Mouse (Mus musculus) lung, embryonic 15.5 days (tissue): ENCODE data around the gene Lzts3. TPM values are rescaled to one million over a fixed set of nuclear protein-coding genes. Genes with fewer than 3 reads are reported as not detected.

Experiments
- ATAC-seq: fragments of 200-750 bp; cut with Nextera tagmentation; 2 replicates; pipeline ENCODE4 v1.8.0; 2017; ENCODE audit warnings: moderate number of reproducible peaks, borderline replicate concordance; ENCODE audit not compliant: low FRiP score, low TSS enrichment; ENCODE audit errors: extremely low read depth
- H3K27ac ChIP-seq: fragments of 300-500 bp; sonication (generic); 2 replicates; pipeline ENCODE4 v1.5.1; 2015; ENCODE audit warnings: moderate library complexity, mild to moderate bottlenecking, inconsistent platforms
- H3K27me3 ChIP-seq: fragments of 300-500 bp; sonication (generic); 2 replicates; pipeline ENCODE4 v1.6.1; 2015; ENCODE audit warnings: inconsistent platforms
- H3K36me3 ChIP-seq: fragments of 300-500 bp; sonication (generic); 2 replicates; pipeline ENCODE4 v1.6.1; 2015; ENCODE audit warnings: inconsistent platforms
- H3K4me1 ChIP-seq: fragments of 300-500 bp; sonication (generic); 2 replicates; pipeline ENCODE4 v1.6.1; 2015; ENCODE audit warnings: inconsistent platforms
- H3K4me2 ChIP-seq: fragments of 300-500 bp; sonication (generic); 2 replicates; pipeline ENCODE4 v1.6.1; 2015; ENCODE audit warnings: inconsistent platforms, mild to moderate bottlenecking, moderate library complexity
- H3K4me3 ChIP-seq: fragments of 300-500 bp; sonication (generic); 2 replicates; pipeline ENCODE4 v1.5.1; 2015; ENCODE audit warnings: mild to moderate bottlenecking, inconsistent platforms
- H3K9ac ChIP-seq: fragments of 300-500 bp; sonication (generic); 2 replicates; pipeline ENCODE4 v1.6.1; 2015; ENCODE audit warnings: inconsistent platforms
- H3K9me3 ChIP-seq: fragments of 300-500 bp; sonication (generic); 2 replicates; pipeline ENCODE4 v1.6.1; 2016; ENCODE audit warnings: inconsistent platforms
- WGBS: fragments of 180-500 bp; shearing (Covaris S2); methylation state at CpG from one replicate; pipeline ENCODE4 v1.1.7; 2015; 5-methylcytosine and 5-hydroxymethylcytosine counted together
- polyA plus RNA-seq: library from polyadenylated mRNA; unstranded; fragments of >200 nt; fragmentation: Nextera tagmentation; extraction: Ambion mirVana; gene quantifications from 2 replicates; pipeline ENCODE4 v1.2.1, GENCODE M21; 2015

The Lzts3 gene
- polyA plus RNA-seq, 1 experiment from 2014 or later = 3.2 TPM

DNA sequence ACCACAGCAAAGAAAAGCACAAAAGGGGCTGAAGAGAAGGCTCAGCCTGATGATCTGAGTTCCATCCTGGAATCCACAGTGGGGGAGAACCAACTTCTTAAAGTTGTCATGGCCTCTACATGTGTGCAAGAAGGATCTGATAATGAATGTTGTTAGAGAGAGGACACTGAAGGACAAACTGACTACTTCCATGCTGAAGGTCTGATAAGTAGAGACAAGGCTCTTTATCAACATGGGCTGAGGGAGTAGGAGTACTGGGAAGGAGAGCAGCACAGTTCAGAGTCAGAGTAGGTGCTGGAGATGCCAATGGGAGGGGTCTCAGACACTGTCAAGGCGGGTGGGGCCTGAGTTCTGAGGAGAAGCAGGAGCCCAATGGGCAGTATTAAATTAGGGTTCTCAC, 47.0 kb downstream of the Lzts3 start:
- Histone ChIP-seq H3K9me3 (no peaks in the 10 kb centered on the region), H3K27me3 (no peaks in the 10 kb centered on the region), H3K4me2 (no peak overlapping the region), H3K9ac (no peak overlapping the region), H3K4me1 (no peaks in the 10 kb centered on the region), H3K36me3 (peaks cover 44% of the 10 kb centered on the region), H3K4me3 (no peak overlapping the region), H3K27ac (no peak overlapping the region)
- no peak for ATAC-seq
- 89% methylated on average over 1 of the region's 1 CpGs for WGBS

DNA sequence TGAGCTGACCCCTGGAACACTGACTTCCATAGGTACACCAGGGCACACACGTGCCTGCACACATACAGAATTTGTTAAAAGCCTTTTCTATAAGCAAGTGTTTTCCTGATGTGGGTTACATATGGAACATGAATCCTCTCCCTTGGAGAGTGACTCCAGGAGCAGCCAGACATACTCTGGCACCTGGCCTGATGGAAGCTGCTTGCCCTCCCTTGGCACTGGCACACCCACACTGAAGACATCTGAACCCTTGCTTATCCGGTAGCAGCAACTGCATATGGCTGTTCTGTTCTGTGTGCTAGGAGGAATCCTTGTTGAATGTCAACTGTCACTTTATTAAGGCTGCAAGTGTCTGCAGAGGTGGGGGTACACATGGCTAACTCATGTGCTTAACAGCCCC, 51.6 kb downstream of the Lzts3 start:
- H3K9ac ChIP-seq = no peak overlapping the region
- H3K4me1 ChIP-seq = no peaks in the 10 kb centered on the region
- 85% methylated on average over 2 of the region's 2 CpGs for WGBS
- no peak overlapping the region for H3K27ac ChIP-seq
- peaks cover 17% of the 10 kb centered on the region for H3K36me3 ChIP-seq
- ATAC-seq = no peak
- H3K4me3 ChIP-seq = no peak overlapping the region
- no peaks in the 10 kb centered on the region for H3K9me3 ChIP-seq
- H3K4me2 ChIP-seq = no peak overlapping the region
- no peaks in the 10 kb centered on the region for H3K27me3 ChIP-seq

DNA sequence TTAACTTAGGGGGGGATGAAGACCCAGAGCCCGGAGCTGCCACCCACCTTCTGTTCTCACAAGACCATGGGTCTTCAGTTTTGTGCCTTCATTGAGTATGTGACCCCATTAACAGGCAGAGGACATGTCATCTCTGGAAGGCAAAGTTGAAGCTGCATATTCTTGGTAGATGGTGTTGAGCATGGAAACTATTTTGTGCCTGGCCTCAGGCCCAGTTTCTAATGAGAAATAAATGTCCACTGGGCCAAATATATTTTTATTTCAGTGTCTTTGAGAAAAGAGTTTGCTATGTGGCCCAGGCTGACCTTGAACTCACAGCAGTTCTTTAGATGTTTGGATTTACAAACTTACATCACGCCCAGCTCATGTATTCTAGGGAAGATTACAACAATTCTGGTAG, 52.8 kb downstream of the Lzts3 start:
- Histone ChIP-seq H3K4me3 (no peak overlapping the region), H3K4me2 (no peak overlapping the region), H3K36me3 (peaks cover 10% of the 10 kb centered on the region), H3K9ac (no peak overlapping the region), H3K9me3 (no peaks in the 10 kb centered on the region), H3K27me3 (no peaks in the 10 kb centered on the region), H3K4me1 (no peaks in the 10 kb centered on the region), H3K27ac (no peak overlapping the region)
- no peak for ATAC-seq
- WGBS = 81% methylated on average over 2 of the region's 2 CpGs

DNA sequence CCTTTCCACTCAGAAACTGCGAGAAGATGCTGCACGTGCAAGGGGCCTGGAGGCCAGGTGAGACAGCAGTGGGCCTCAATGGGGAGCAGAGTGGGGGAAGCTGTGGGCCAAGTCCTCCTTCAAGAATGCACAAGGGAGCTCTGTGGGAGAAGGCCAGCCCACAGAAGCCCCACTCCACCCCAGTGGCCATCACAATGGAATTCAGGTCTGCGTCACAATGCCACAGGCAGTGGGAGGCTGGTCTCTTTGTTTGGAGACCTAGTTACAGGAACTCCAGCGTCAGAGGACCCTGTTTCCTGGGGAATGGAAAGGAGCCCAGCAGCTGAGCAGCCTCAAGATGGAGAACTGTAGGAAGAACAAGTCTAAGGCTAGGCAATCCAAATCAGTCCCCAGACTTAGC, 53.4 kb downstream of the Lzts3 start:
- ATAC-seq = no peak
- H3K27ac ChIP-seq = no peak overlapping the region

DNA sequence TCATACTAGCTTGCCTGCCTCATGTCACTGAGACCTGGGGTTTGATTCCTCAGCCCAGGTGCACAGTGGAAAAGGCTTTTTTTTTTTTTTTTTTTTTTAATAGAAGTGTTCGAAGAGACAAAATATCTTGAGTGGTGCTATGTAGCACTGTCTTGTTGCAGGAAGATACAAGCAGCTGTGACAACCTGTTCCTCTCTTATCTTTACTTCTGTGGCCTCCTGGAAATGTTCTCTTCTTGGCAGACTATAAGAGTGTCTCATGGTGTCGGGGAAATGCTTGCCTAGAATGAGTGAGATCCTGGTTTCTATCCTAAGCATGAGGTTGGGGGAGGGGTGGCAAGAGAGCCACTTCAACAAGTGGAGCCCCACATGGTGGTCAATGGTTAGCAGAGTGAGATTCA, 54.2 kb downstream of the Lzts3 start:
- H3K4me3 ChIP-seq = no peak overlapping the region
- no peak overlapping the region for H3K4me2 ChIP-seq
- no peaks in the 10 kb centered on the region for H3K9me3 ChIP-seq
- peaks cover 10% of the 10 kb centered on the region for H3K36me3 ChIP-seq
- H3K27ac ChIP-seq = no peak overlapping the region
- H3K4me1 ChIP-seq = no peaks in the 10 kb centered on the region
- no peaks in the 10 kb centered on the region for H3K27me3 ChIP-seq
- H3K9ac ChIP-seq = no peak overlapping the region
- 72% methylated on average over 2 of the region's 2 CpGs for WGBS
- ATAC-seq = no peak

More for the DNA sequence above, 53.4 kb downstream of the Lzts3 start:
- Histone ChIP-seq H3K9me3 (no peaks in the 10 kb centered on the region), H3K4me3 (no peak overlapping the region), H3K36me3 (peaks cover 10% of the 10 kb centered on the region), H3K9ac (no peak overlapping the region), H3K4me2 (no peak overlapping the region), H3K27me3 (no peaks in the 10 kb centered on the region), H3K4me1 (no peaks in the 10 kb centered on the region)
- 88% methylated on average over 4 of the region's 4 CpGs for WGBS

DNA sequence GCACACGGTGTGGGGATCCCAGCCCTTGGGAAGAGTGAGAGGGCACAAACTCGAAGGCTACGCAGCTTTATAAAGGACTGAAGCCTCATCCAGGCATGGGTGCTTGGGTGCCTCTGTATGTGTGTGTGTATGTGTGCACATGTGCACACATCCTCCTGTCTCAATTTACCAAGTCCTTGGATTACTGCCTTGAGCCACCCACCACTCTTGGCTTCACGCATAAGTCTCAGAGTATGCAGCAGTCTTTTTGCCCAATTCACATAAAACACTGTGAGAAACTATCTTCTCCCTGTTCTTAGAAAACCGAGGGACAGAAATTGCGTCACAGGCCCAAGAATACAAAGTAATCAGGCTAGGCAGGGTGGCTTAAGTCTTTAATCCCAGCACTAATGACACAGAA, 56.6 kb downstream of the Lzts3 start:
- Histone ChIP-seq H3K9ac (no peak overlapping the region), H3K4me1 (no peaks in the 10 kb centered on the region; the same call in 1 of the 2 replicates), H3K27me3 (peaks cover 23% of the 10 kb centered on the region), H3K9me3 (no peaks in the 10 kb centered on the region), H3K4me2 (no peak overlapping the region), H3K36me3 (peaks cover 4% of the 10 kb centered on the region; the same call in 1 of the 2 replicates), H3K4me3 (no peak overlapping the region), H3K27ac (no peak overlapping the region)
- ATAC-seq = no peak
- 79% methylated on average over 6 of the region's 6 CpGs for WGBS

DNA sequence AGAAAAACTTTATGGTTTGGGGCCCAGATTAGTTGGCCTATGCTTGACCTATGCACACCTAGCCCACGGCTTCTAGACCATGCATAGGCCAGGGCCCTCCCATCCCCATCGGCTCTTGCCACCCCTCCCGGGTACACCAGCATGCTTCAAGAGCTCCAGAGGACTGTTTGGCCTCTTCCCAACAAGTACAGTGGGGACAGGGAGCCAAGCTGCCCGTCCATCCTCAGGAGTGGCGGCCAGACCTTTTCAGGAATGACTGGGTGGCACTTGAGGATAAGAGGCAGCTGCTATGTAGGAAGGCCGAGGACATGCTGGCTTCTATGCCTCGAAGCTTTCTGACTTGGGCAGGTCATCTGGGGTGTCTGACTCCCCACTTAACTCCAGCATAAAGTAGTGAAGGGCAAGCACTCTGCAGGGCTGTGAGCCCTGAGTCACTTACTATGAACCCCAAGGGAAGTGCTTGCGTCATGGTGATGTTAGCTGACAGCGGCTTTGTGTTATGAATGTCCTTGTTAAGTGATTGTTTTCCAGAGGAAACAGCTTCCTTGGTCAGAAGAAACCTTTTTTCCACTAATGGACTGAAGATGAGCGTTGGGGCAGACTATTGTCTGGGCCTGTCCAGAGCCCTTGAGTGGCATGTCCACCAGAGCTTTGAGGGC, 58.6 kb downstream of the Lzts3 start:
- 52% methylated on average over 10 of the region's 10 CpGs for WGBS
- Histone ChIP-seq H3K4me2 (no peak overlapping the region), H3K9me3 (no peaks in the 10 kb centered on the region), H3K4me1 (peaks cover 8% of the 10 kb centered on the region), H3K9ac (no peak overlapping the region), H3K27ac (no peak overlapping the region), H3K4me3 (no peak overlapping the region), H3K36me3 (no peaks in the 10 kb centered on the region), H3K27me3 (peaks cover 43% of the 10 kb centered on the region)
- ATAC-seq = no peak

Other genes starting within 250 kb of the Lzts3 start
- 61.9 and 69.1 TPM in 2 replicates for gene Cpxm1, start 245.2 kb downstream of the Lzts3 start, polyA plus RNA-seq
- gene Gm28372, start 237.6 kb downstream of the Lzts3 start, polyA plus RNA-seq = not detected in 2 replicates
- gene 1700020A23Rik, start 237.5 kb downstream of the Lzts3 start, polyA plus RNA-seq = not detected in 2 replicates
- not detected in 2 replicates for gene Tmem239, start 236.3 kb downstream of the Lzts3 start, polyA plus RNA-seq
- gene Vps16, start 218.5 kb downstream of the Lzts3 start, polyA plus RNA-seq = 80.5 and 88.4 TPM in 2 replicates
- gene Pced1a, start 218.1 kb downstream of the Lzts3 start, polyA plus RNA-seq = 14.7 and 15.9 TPM in 2 replicates
- 72.9 and 80.7 TPM in 2 replicates for gene Ptpra, start 192.5 kb downstream of the Lzts3 start, polyA plus RNA-seq
- gene Mrps26, start 79.1 kb downstream of the Lzts3 start, polyA plus RNA-seq = 79.7 and 83.1 TPM in 2 replicates
- gene Oxt, start 66.6 kb downstream of the Lzts3 start, polyA plus RNA-seq = not detected in 2 replicates
- not detected in 2 replicates for gene Avp, start 60.2 kb downstream of the Lzts3 start, polyA plus RNA-seq
- gene Fastkd5, start 12.8 kb downstream of the Lzts3 start, polyA plus RNA-seq = 14.6 and 15.0 TPM in 2 replicates
- 10.4 and 10.5 TPM in 2 replicates for gene Ubox5, start 12.8 kb downstream of the Lzts3 start, polyA plus RNA-seq
- gene Ddrgk1, start 21.9 kb upstream of the Lzts3 start, polyA plus RNA-seq = 51.7 and 56.7 TPM in 2 replicates
- 103 and 108 TPM in 2 replicates for gene Itpa, start 24.8 kb upstream of the Lzts3 start, polyA plus RNA-seq
- 0.70 and 0.73 TPM in 2 replicates for gene Slc4a11, start 54.7 kb upstream of the Lzts3 start, polyA plus RNA-seq